Mouse (Mus musculus) spleen, adult 2 months (tissue): ENCODE results near the gene Ina.

Source experiments
- CTCF ChIP-seq: fragments of 200-500 bp; IDR thresholded peaks from 2 replicates; pipeline ENCODE4 v1.5.1; 2011; ENCODE audit warnings: mild to moderate bottlenecking, inconsistent platforms; ENCODE audit not compliant: insufficient read depth, insufficient read length, insufficient replicate concordance; ENCODE audit errors: extremely low read depth
- POLR2A ChIP-seq: fragments of 200-500 bp; IDR thresholded peaks from 2 replicates; pipeline ENCODE4 v1.6.1; 2011; ENCODE audit warnings: low read depth, low read length, inconsistent platforms

DNA sequence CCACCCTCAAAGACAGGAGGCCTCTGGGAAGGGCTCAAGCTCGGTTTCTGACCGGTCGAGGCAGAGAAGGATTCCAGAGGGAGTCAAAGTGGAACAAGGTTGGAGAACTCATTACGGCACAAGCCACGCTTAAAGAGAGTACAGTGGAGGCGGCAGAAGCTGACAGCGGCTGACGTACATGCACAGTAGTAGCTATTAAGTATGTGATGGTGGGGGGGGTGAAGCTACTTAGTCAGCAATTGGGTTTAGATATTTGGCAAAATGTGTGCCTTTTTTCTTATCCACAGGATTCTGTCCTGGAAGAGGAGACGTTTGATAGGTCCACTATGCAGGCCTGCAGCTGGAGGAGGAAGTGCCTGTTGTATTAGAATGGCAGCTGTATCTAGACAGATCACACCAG lies 42.8 kb upstream of the Ina start:
- no peak for TF ChIP-seq CTCF
- no peak for TF ChIP-seq POLR2A
